Mouse (Mus musculus) forebrain, embryonic 16.5 days (tissue): ENCODE results near the gene Rhag. TPM values are rescaled to one million over a fixed set of nuclear protein-coding genes. Genes with fewer than 3 reads are reported as not detected.

Experiments
- ATAC-seq: fragments of 200-750 bp; cut with Nextera tagmentation; 2 replicates; pipeline ENCODE4 v1.8.0; 2017; ENCODE audit warnings: mild to moderate bottlenecking, moderate library complexity
- H3K27ac ChIP-seq: fragments of 300-500 bp; sonication (generic); 2 replicates; pipeline ENCODE4 v1.5.1; 2014; ENCODE audit warnings: low read length, control low read depth
- H3K27me3 ChIP-seq: fragments of 300-500 bp; sonication (generic); replicated peaks from 2 replicates; pipeline ENCODE4 v1.6.1; 2014; ENCODE audit warnings: low read length; ENCODE audit not compliant: control insufficient read depth, insufficient read depth
- H3K36me3 ChIP-seq: fragments of 300-500 bp; sonication (generic); 2 replicates; pipeline ENCODE4 v1.6.1; 2014; ENCODE audit not compliant: control insufficient read depth, insufficient read depth
- H3K4me1 ChIP-seq: fragments of 300-500 bp; sonication (generic); replicated peaks from 2 replicates; pipeline ENCODE4 v1.6.1; 2014; ENCODE audit warnings: low read length; ENCODE audit not compliant: control insufficient read depth, insufficient read depth
- H3K4me2 ChIP-seq: fragments of 300-500 bp; sonication (generic); 2 replicates; pipeline ENCODE4 v1.6.1; 2014; ENCODE audit warnings: mild to moderate bottlenecking, low read length, control low read depth
- H3K4me3 ChIP-seq: fragments of 300-500 bp; sonication (generic); replicated peaks from 2 replicates; pipeline ENCODE4 v1.5.1; 2014; ENCODE audit warnings: mild to moderate bottlenecking, low read length, control low read depth
- H3K9ac ChIP-seq: fragments of 300-500 bp; sonication (generic); replicated peaks from 2 replicates; pipeline ENCODE4 v1.6.1; 2014; ENCODE audit warnings: low read depth, low read length, control low read depth
- H3K9me3 ChIP-seq: fragments of 300-500 bp; sonication (generic); 2 replicates; pipeline ENCODE4 v1.6.1; 2016; ENCODE audit warnings: low read length; ENCODE audit not compliant: control insufficient read depth
- WGBS: fragments of 180-500 bp; shearing (Covaris S2); extraction: QIAGEN DNeasy Blood & Tissue Kit; methylation state at CpG from one replicate; pipeline ENCODE4 v1.1.7; 2014; 5-methylcytosine and 5-hydroxymethylcytosine counted together
- polyA plus RNA-seq: library from polyadenylated mRNA; unstranded; fragments of >200 nt; fragmentation: Nextera tagmentation; extraction: Ambion mirVana; gene quantifications from 2 replicates; pipeline ENCODE4 v1.2.1, GENCODE M21; 2015

Rhag gene
- 0.09 TPM in 1 of 2 replicates, not detected in the other for polyA plus RNA-seq

DNA sequence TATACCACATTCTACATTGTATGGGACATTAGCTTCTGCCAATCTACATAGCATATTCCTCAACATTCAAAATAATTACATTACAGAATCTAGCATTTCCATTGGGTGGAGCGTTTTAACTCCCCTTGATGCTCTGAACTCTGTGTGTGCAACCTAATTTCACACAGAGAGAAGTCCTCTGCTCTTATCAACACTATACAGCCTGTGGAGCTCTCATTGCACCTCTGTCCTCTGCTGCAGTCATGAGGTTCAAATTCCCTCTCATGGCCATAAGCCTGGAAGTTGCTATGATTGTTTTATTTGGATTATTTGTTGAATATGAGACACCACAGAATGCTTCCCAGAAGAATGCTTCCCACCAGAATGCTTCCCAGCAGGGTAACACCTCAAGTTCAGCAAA lies at the start of gene Rhag:
Gene Rhag (plus strand): TSS at position 193 of the 400 bp plus-strand sequence.
- no peak for ATAC-seq
- no peak within 1 kb of the TSS for H3K4me2 ChIP-seq
- no peaks in the 10 kb centered on the region for H3K4me1 ChIP-seq
- H3K4me3 ChIP-seq = no peak within 1 kb of the TSS
- no peaks in the 10 kb centered on the region for H3K9me3 ChIP-seq
- H3K27me3 ChIP-seq = no peaks in the 10 kb centered on the region
- no peak within 1 kb of the TSS for H3K27ac ChIP-seq
- no peak within 1 kb of the TSS for H3K9ac ChIP-seq
- H3K36me3 ChIP-seq = no peaks in the 10 kb centered on the region
- WGBS = 76% methylated on average over 1 of the region's 1 CpGs

- Histone ChIP-seq H3K4me3 (no peak overlapping the region), H3K36me3 (no peaks in the 10 kb centered on the region), H3K27ac (no peak overlapping the region), H3K27me3 (no peaks in the 10 kb centered on the region), H3K9me3 (no peaks in the 10 kb centered on the region), H3K4me1 (no peaks in the 10 kb centered on the region), H3K4me2 (no peak overlapping the region), H3K9ac (no peak overlapping the region)
- WGBS = 80% methylated on average over 4 of the region's 4 CpGs
- no peak for ATAC-seq
Measured at GRCm38 (mm10) chr17:40763662-40764061, 47.3 kb upstream of the Rhag start.

DNA sequence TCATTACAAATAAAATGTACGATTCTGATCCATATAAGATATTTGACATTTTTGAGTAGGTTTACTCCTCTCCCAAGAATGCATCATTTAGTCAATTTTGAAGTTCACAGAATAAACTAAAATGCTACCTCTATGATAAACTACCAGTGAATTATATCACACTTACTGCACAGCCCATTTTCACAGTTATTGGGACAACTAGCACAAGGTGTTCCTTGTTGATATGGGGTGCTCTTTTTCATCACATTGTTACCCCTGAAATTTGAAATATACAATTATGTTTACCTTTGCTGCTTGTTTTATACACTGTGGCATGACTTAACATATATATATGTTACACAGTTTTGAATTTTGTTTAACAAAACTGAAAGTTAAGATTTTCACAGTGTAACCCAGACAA lies 43.8 kb upstream of the Rhag start:
- H3K36me3 ChIP-seq = no peaks in the 10 kb centered on the region
- no peak overlapping the region for H3K9ac ChIP-seq
- H3K9me3 ChIP-seq = no peaks in the 10 kb centered on the region
- 94% methylated on average over 1 of the region's 1 CpGs for WGBS
- H3K4me1 ChIP-seq = no peaks in the 10 kb centered on the region
- H3K27ac ChIP-seq = no peak overlapping the region
- no peaks in the 10 kb centered on the region for H3K27me3 ChIP-seq
- no peak for ATAC-seq
- no peak overlapping the region for H3K4me2 ChIP-seq
- no peak overlapping the region for H3K4me3 ChIP-seq

DNA sequence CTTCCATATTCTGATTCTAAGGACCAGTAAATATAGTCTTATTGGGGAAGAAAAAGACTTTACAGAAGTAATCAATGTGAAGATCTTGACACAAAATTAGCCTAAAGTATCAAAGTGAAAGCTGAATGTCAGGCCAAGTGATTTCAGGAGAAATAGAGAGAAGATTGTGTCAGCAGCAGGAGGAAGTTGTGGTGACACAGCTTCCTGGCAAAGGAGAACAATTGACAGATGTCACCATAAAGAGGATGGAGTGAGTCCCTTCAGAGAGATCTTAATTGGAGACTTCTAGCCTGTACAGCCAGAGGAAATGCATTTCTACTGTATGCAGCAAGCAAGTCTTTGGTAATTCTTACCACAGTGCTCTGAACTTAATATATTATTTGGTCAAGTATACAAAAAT lies 21.0 kb upstream of the Rhag start:
- no peak overlapping the region for H3K9ac ChIP-seq
- H3K4me3 ChIP-seq = no peak overlapping the region
- no peak overlapping the region for H3K27ac ChIP-seq
- H3K36me3 ChIP-seq = no peaks in the 10 kb centered on the region
- no peak for ATAC-seq
- H3K27me3 ChIP-seq = no peaks in the 10 kb centered on the region
- no peaks in the 10 kb centered on the region for H3K9me3 ChIP-seq
- no peaks in the 10 kb centered on the region for H3K4me1 ChIP-seq
- H3K4me2 ChIP-seq = no peak overlapping the region

- Histone ChIP-seq H3K27ac (no peak overlapping the region), H3K4me2 (no peak overlapping the region), H3K27me3 (no peaks in the 10 kb centered on the region), H3K9ac (no peak overlapping the region), H3K9me3 (no peaks in the 10 kb centered on the region), H3K4me1 (no peaks in the 10 kb centered on the region), H3K36me3 (no peaks in the 10 kb centered on the region), H3K4me3 (no peak overlapping the region)
- 68% methylated on average over 20 of the region's 20 CpGs for WGBS
- no peak for ATAC-seq
Measured at GRCm38 (mm10) chr17:40793921-40794854, 16.7 kb upstream of the Rhag start.

DNA sequence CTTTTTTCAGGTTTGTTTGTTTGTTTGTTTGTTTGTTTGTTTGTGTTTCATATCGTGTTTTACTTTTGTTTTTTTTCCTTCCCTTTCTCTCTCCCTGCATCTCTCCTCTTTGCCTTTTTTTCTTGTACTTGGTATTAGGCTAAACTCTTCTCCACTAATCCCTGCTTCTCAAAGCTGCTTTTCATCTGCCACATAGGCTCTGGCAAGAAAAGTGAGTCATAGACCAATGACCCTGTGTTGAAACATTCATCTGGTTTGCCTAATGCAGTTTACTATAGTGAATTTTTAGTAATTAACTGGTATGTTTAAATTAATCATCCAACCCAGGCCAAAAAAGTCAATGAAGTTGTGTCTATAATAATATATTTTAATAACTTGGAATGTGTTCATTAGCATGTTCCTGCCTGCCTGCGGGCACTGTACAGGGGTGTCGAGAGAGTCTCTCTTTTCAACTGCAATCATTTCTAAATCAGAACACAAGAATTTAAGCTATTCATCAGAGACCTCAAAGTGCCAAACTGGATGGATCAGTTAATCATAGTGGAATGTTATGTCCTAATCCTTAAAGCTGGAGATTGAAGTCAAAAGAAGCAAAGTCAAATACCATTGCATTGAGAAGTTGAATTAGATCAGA lies 8.1 kb upstream of the Rhag start:
- no peak for ATAC-seq
- no peak overlapping the region for H3K9ac ChIP-seq
- H3K4me3 ChIP-seq = no peak overlapping the region
- WGBS = 88% methylated on average over 3 of the region's 3 CpGs
- no peaks in the 10 kb centered on the region for H3K4me1 ChIP-seq
- H3K4me2 ChIP-seq = no peak overlapping the region
- H3K27ac ChIP-seq = no peak overlapping the region
- no peaks in the 10 kb centered on the region for H3K36me3 ChIP-seq
- no peaks in the 10 kb centered on the region for H3K27me3 ChIP-seq
- H3K9me3 ChIP-seq = no peaks in the 10 kb centered on the region

- H3K9me3 ChIP-seq = no peaks in the 10 kb centered on the region
- ATAC-seq = no peak
- 68% methylated on average over 3 of the region's 3 CpGs for whole genome bisulfite sequencing
Measured at GRCm38 (mm10) chr17:40806550-40806949, 4.4 kb upstream of the Rhag start.

DNA sequence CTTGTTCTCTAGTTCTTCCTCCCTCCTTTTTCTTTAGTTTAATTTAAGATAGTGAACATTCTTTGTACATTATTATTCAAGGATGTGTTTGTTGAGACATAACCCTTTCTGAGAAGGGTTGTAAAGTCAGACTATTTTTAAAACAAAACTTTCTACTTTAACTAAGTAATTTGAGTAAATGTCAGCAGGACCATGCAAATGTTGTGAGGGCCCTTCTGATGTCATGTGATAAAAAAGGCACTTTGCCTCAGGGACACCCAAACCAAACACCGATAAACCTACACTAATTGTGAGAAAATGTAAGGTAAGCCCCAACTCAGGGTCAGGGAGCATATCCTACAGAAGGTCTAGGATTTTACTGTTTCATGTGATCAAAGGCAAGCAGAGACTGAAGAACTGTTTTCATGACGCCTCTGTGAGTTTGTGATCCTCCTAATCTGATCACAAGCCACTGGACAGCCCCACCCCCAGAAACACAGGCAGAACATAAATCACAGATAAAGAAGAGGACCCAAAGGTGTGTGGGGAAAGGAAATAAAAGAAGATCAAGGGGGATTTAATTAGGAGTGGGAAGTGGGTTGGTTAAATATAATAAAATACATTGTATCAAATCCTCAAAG lies 3.9 kb upstream of the Rhag start, which contains the start of gene Crisp2:
Gene Crisp2 (minus strand): TSS at position 51 of the 620 bp plus-strand sequence.
- no peak within 1 kb of the TSS for H3K4me2 ChIP-seq
- no peak within 1 kb of the TSS for H3K9ac ChIP-seq
- H3K36me3 ChIP-seq = no peaks in the 10 kb centered on the region
- no peaks in the 10 kb centered on the region for H3K4me1 ChIP-seq
- WGBS = 67% methylated on average over 2 of the region's 2 CpGs
- H3K27me3 ChIP-seq = no peaks in the 10 kb centered on the region
- no peak for ATAC-seq
- no peaks in the 10 kb centered on the region for H3K9me3 ChIP-seq
- H3K27ac ChIP-seq = no peak within 1 kb of the TSS
- no peak within 1 kb of the TSS for H3K4me3 ChIP-seq

More at GRCm38 (mm10) chr17:40806550-40806949, 4.4 kb upstream of the Rhag start:
- Histone ChIP-seq H3K27ac (no peak overlapping the region), H3K9ac (no peak overlapping the region), H3K36me3 (no peaks in the 10 kb centered on the region), H3K4me1 (no peaks in the 10 kb centered on the region), H3K4me2 (no peak overlapping the region), H3K4me3 (no peak overlapping the region), H3K27me3 (no peaks in the 10 kb centered on the region)

GRCm38 (mm10) chr17:40808071-40808470 lies 2.9 kb upstream of the Rhag start:
- H3K4me2 ChIP-seq = no peak overlapping the region
- H3K27ac ChIP-seq = no peak overlapping the region
- H3K27me3 ChIP-seq = no peaks in the 10 kb centered on the region
- no peak overlapping the region for H3K9ac ChIP-seq
- H3K4me3 ChIP-seq = no peak overlapping the region
- ATAC-seq = no peak
- no peaks in the 10 kb centered on the region for H3K36me3 ChIP-seq
- H3K9me3 ChIP-seq = no peaks in the 10 kb centered on the region
- no peaks in the 10 kb centered on the region for H3K4me1 ChIP-seq
